Mouse (Mus musculus) lung, embryonic 14.5 days (tissue): ENCODE data around the gene A930004D18Rik. TPM values are rescaled to one million over a fixed set of nuclear protein-coding genes. Genes with fewer than 3 reads are reported as not detected.

Experiments
- ATAC-seq: fragments of 200-750 bp; cut with Nextera tagmentation; 2 replicates; pipeline ENCODE4 v1.8.0; 2017; ENCODE audit warnings: mild to moderate bottlenecking, moderate TSS enrichment, moderate library complexity; ENCODE audit not compliant: insufficient read depth
- DNase-seq: peaks from one replicate; pipeline ENCODE4 v3.0.0-alpha.2; 2015
- H3K27ac ChIP-seq: fragments of 300-500 bp; sonication (generic); 2 replicates; pipeline ENCODE4 v1.5.1; 2014; ENCODE audit warnings: low read depth, mild to moderate bottlenecking, moderate library complexity
- H3K27me3 ChIP-seq: fragments of 300-500 bp; sonication (generic); 2 replicates; pipeline ENCODE4 v1.6.1; 2014; ENCODE audit warnings: low read length, control low read depth; ENCODE audit not compliant: insufficient read depth
- H3K36me3 ChIP-seq: fragments of 300-500 bp; sonication (generic); 2 replicates; pipeline ENCODE4 v1.6.1; 2014; ENCODE audit warnings: control low read depth; ENCODE audit not compliant: insufficient read depth
- H3K4me1 ChIP-seq: fragments of 300-500 bp; sonication (generic); 2 replicates; pipeline ENCODE4 v1.6.1; 2014; ENCODE audit warnings: antibody characterized with exemption, control low read depth; ENCODE audit not compliant: insufficient read depth
- H3K4me2 ChIP-seq: fragments of 300-500 bp; sonication (generic); 2 replicates; pipeline ENCODE4 v1.6.1; 2014; ENCODE audit warnings: mild to moderate bottlenecking
- H3K4me3 ChIP-seq: fragments of 300-500 bp; sonication (generic); 2 replicates; pipeline ENCODE4 v1.5.1; 2014; ENCODE audit warnings: low read depth, low read length
- H3K9ac ChIP-seq: fragments of 300-500 bp; sonication (generic); 2 replicates; pipeline ENCODE4 v1.6.1; 2014
- H3K9me3 ChIP-seq: fragments of 300-500 bp; sonication (generic); 2 replicates; pipeline ENCODE4 v1.6.1; 2016; ENCODE audit warnings: low read depth, low read length, control low read depth
- CTCF ChIP-seq: IDR thresholded peaks from 2 replicates; pipeline ENCODE4 v1.5.1; 2016; ENCODE audit warnings: antibody characterized with exemption, low read depth
- WGBS: fragments of 180-500 bp; shearing (Covaris S2); extraction: QIAGEN DNeasy Blood & Tissue Kit; methylation state at CpG from one replicate; pipeline ENCODE4 v1.1.7; 2014; 5-methylcytosine and 5-hydroxymethylcytosine counted together
- polyA plus RNA-seq: library from polyadenylated mRNA; unstranded; fragments of >200 nt; fragmentation: Nextera tagmentation; extraction: Ambion mirVana; gene quantifications from 2 replicates; pipeline ENCODE4 v1.2.1, GENCODE M21; 2014

Gene A930004D18Rik
- polyA plus RNA-seq, 1 experiment from 2014 or later: 8.9 TPM

DNA sequence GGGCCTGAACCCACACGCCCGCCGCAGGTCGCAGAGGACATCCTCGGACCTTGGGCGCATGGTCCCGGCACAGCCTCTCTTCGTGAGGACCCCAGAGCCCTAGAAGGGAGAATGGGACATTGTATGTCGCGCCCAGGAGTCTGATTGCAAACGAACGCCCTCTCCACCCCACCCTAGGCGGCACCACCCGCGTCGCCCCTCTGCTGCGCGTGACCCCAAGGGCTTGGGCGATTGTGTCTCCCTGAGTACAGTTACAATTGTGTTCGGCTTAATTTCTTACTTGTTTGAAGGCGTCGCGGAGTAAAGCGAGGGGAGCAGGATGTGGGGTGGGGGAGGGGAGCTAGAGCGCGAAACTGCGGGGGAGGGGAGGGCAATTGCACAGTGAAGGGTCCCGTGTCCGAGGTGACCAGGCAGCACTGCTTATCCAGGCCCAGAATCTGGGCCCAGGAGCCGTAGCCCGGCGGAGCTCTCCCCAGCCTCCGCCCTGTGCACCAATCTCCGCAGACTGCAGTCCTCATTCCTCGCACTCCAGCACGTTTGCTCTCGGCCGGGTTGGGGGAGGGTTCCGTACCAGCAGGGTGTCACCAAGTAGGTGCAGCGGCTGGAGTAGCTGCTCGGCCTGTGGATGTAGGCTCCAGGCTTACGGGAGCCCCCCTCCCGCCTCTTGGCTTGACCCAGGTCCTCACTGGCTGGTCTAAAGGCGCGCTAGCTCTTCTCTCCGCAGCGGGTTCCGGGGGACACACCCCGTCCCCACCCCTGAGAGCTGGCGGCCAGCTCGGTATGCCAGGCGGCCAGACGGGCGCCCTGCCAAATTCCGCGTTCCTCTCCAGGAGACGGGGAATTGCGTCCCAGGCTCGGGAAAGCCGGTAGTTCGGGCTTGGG lies 9.2 kb downstream of the A930004D18Rik start:
- H3K9ac ChIP-seq: peak overlapping the region; percentile 93
- H3K27me3 ChIP-seq: no peaks in the 10 kb centered on the region
- DNase-seq (peak; percentile 97), ATAC-seq (peak; percentile 80)
- under 1% methylated on average over 61 of the region's 61 CpGs for WGBS
- H3K4me1 ChIP-seq: peaks cover 14% of the 10 kb centered on the region
- no peak for TF ChIP-seq CTCF
- peak overlapping the region; percentile 66 for H3K4me3 ChIP-seq
- peak overlapping the region; percentile 95 for H3K4me2 ChIP-seq
- H3K9me3 ChIP-seq: no peaks in the 10 kb centered on the region
- peak overlapping the region; percentile 99 for H3K27ac ChIP-seq
- no peaks in the 10 kb centered on the region for H3K36me3 ChIP-seq

DNA sequence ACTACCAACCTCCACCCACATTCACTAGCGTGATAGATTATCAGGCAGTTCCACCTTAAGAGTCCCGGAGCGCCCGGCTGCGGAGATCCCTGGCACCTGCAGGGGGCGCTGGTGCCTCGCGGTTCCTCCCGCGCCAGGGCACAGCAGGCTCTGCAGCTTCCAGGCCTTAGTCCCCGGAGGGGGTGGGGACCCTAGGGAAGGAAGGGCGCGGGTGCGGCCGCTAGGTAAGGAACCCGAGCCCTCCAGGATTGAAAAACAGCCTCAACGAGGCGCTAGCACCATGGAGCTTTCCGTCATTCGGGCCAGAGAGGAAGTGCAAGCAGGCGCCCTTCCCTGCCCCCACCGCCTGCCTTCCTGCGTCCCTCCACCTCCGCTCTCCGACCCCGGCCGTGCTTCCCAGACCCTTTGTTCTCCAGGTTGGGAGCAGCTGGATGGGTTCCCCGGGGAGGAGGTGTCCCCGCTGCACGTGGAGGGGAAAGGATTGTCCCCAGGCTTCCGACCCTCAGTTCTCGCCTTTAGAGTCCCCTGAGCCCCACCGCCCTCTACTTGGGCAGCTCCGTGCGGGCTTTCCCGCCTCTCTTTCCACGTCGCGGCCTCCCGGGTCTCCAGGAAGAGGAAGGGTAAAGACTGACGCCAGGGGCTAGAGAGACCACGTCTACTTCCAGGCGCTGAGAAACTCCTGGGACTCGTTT lies 9.9 kb downstream of the A930004D18Rik start:
- WGBS: under 1% methylated on average over 42 of the region's 44 CpGs
- H3K27ac ChIP-seq: peak overlapping the region; percentile 99
- no peaks in the 10 kb centered on the region for H3K9me3 ChIP-seq
- ATAC-seq (peak; percentile 91), DNase-seq (peak; percentile 99)
- peak overlapping the region; percentile 95 for H3K4me2 ChIP-seq
- peaks cover 14% of the 10 kb centered on the region for H3K4me1 ChIP-seq
- peak; percentile 99 for TF ChIP-seq CTCF
- no peaks in the 10 kb centered on the region for H3K36me3 ChIP-seq
- peak overlapping the region; percentile 93 for H3K9ac ChIP-seq
- peak overlapping the region; percentile 66 for H3K4me3 ChIP-seq
- no peaks in the 10 kb centered on the region for H3K27me3 ChIP-seq

DNA sequence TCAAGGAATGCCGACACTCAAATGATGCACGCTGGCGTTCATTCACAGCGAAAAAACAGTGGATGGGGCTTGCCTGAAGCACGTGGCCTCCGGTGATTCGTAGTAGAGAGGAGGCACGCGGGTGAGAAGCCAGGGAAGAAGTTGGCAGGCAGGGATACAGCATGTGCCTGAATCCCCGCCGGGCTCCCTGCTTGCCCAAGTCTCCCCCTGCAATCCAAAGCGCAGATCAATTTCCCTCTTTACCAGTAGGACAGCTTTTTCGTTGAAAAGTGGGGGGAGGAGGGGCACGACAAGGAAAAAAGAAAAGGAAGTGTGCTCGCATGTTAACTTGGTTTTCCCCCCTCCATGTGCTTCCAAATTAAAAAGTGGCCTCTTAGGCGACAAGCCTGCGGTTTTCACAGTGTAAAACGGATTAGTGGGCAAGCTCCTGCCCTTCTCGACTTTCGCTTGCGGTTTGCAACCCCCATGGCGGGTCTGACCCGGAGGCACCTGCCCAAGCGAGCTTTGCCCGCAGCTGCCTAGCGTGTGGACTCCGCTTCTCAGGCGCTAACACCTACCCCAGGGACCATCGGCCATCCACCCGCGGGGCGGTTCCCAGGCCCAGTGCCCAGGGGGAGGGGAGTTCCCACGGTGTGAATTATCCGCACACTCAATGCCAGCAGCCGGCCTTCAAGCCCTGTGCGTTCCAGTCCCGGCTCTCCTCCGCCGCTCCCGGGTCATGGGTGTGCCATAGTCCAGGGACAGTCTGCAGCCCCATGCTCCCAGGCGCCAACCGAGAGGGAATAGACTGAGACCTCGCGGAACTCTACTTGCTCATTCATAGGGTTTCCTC lies 11.2 kb downstream of the A930004D18Rik start:
- H3K36me3 ChIP-seq: no peaks in the 10 kb centered on the region
- H3K9me3 ChIP-seq: no peaks in the 10 kb centered on the region
- ATAC-seq (peak; percentile 3; the same call in 1 of the 2 replicates), DNase-seq (peak; percentile 68)
- H3K4me1 ChIP-seq: peaks cover 4% of the 10 kb centered on the region
- H3K27ac ChIP-seq: peak overlapping the region; percentile 7; the same call in 1 of the 2 replicates
- peak overlapping the region; percentile 95 for H3K4me2 ChIP-seq
- H3K9ac ChIP-seq: peak overlapping the region; percentile 56
- peak overlapping the region; percentile 66 for H3K4me3 ChIP-seq
- 1% methylated on average over 44 of the region's 44 CpGs for WGBS
- peak; percentile 28 for TF ChIP-seq CTCF
- no peaks in the 10 kb centered on the region for H3K27me3 ChIP-seq

DNA sequence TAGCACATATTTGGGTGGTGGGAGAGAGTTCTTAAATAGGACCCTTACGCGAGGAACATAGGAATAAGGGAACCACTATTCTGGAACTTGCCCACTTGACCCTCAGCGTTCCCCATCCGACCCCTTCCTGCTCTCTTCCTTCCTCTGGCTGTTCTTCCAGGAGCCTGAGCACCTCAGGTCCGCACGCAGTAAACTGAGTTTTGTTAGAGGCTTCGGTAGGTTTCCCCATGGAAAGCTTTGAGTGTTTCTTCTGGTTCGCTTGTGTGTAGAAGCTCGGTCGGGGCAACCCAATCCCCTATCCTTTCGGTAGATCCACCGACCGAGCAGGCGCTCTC lies 11.8 kb downstream of the A930004D18Rik start:
- no peak for ATAC-seq

DNA sequence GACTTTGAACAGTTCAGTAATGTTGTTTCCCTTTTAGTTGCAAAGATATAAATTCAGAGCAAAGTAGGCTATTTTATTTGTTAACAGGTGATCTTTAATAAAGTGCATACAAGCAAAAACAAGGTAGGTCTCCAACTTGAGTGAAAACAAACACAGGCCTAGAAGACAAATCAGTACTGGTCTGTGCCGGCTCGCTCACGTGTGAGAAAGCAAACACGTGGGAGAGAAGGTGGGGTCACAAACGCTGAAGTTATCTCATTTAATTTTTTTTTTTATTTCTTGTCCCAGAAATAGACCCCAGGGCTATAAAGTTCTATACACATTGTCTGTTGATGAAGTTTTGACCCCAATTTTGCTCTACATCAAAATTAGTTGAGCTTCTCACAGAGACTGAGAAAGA lies 12.4 kb downstream of the A930004D18Rik start:
- Histone ChIP-seq H3K27me3 (no peaks in the 10 kb centered on the region), H3K4me1 (no peaks in the 10 kb centered on the region; the same call in 1 of the 2 replicates), H3K36me3 (no peaks in the 10 kb centered on the region), H3K9ac (no peak overlapping the region), H3K9me3 (no peaks in the 10 kb centered on the region), H3K4me2 (peak overlapping the region; percentile 95), H3K4me3 (peak overlapping the region; percentile 66; the same call in 1 of the 2 replicates), H3K27ac (no peak overlapping the region)
- no peak for ATAC-seq
- WGBS: 49% methylated on average over 5 of the region's 5 CpGs
- no peak for DNase-seq
- TF ChIP-seq CTCF: no peak

More for the DNA sequence above, 11.8 kb downstream of the A930004D18Rik start:
- H3K4me1 ChIP-seq: no peaks in the 10 kb centered on the region; the same call in 1 of the 2 replicates
- H3K27ac ChIP-seq: no peak overlapping the region
- H3K4me2 ChIP-seq: peak overlapping the region; percentile 95
- WGBS: 5% methylated on average over 14 of the region's 14 CpGs
- no peaks in the 10 kb centered on the region for H3K36me3 ChIP-seq
- no peak for DNase-seq
- no peaks in the 10 kb centered on the region for H3K27me3 ChIP-seq
- peak overlapping the region; percentile 66 for H3K4me3 ChIP-seq
- peak overlapping the region; percentile 56 for H3K9ac ChIP-seq
- TF ChIP-seq CTCF: no peak
- no peaks in the 10 kb centered on the region for H3K9me3 ChIP-seq

DNA sequence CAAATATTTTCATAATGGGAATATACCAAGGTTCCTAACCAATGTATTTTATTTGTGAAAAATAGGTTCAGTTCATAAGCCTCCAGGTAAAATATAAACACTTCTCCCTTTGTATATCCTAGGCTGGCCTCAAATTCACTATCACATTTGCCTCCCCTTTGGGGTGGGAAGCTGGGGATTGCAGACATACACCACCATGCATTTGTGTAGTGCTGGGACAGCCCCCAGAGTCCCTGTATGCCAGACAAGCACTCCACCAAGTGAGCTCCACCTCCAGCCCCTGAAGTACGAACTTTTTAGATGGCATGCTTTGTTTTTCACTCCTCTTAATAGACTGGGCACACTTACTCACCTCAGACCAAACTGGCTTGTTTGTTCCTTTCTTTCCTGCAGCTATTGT lies 14.7 kb downstream of the A930004D18Rik start:
- H3K4me3 ChIP-seq: no peak overlapping the region
- no peaks in the 10 kb centered on the region for H3K36me3 ChIP-seq
- TF ChIP-seq CTCF: no peak
- 35% methylated on average over 1 of the region's 1 CpGs for WGBS
- no peak overlapping the region for H3K9ac ChIP-seq
- H3K4me1 ChIP-seq: no peaks in the 10 kb centered on the region; the same call in 1 of the 2 replicates
- no peak overlapping the region for H3K27ac ChIP-seq
- ATAC-seq: no peak
- H3K4me2 ChIP-seq: no peak overlapping the region
- H3K27me3 ChIP-seq: no peaks in the 10 kb centered on the region
- no peak for DNase-seq
- H3K9me3 ChIP-seq: no peaks in the 10 kb centered on the region
